Mouse (Mus musculus) right cerebral cortex, postnatal 36 days (tissue): Measurements from ENCODE around the gene Esrrg.

Experiments
- DNase-seq, 2 experiments: peaks; one replicate each; pipeline ENCODE4 v3.0.0; 2022; ENCODE audit warnings: low spot score in 2 of 2, mixed read lengths in 1 of 2

The Esrrg gene

DNA sequence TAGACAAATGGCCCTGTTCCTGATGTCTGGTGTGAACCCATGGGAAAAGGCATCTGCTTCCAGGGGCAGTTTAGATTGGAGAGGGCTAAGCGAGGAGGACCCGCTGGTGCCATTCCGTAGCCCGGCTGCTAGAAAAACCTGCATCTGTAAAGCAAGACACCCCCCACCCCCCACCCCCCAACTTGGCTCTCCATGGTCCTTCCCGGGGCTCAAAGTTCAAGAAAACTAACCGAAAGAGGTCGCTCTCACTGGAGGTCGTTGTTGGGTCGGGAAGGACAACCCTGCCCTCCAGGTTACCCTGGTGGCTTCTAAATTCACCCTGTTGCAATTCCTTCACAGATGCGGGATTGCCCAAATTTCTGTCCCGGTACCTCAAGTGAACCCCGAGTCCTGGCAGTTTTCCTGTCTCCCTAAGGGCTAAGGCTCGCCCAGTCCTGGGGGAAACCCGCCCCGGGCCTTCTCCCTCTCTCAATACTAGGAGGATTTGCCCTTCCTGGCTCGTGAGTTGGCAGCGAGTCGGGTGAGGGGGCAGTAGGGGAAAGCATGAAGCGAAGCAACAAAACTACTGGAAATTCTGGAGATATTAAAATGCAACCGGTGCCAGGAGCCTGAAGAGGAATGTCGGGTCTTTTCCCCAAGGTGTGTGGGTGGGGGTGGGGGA is at the start of gene Esrrg:
Esrrg (plus strand) TSS at position 531 of the 661 bp plus-strand sequence.
- no peak for DNase-seq

DNA sequence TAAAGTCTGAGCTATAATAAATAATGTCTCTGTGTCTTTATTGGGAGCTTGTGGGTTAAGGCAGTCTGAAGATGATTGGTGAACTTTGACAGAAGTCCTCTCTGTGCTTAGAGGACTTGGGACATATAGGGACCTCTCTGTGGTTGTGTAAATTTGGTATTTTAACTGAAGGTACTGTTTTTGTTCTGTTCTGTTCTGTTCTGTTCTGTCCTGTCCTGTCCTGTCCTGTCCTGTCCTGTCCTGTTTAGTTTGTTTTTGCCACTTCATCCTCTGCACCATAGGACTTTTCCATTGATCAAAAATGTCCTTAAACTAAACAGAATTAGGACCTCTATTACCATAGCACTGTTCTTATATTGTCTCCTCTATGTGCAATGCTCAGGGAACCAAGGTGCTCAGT is 24.6 kb upstream of the Esrrg start:
- no peak for DNase-seq

- DNase-seq: no peak
Measured at GRCm38 (mm10) chr1:187586541-187587075, 22.0 kb upstream of the Esrrg start.

- no peak for DNase-seq
Measured at GRCm38 (mm10) chr1:187602942-187603341, 5.6 kb upstream of the Esrrg start.

- DNase-seq: no peak
Measured at GRCm38 (mm10) chr1:187604063-187604484, 4.5 kb upstream of the Esrrg start.

- DNase-seq: no peak
Measured at GRCm38 (mm10) chr1:187604691-187605310, 3.8 kb upstream of the Esrrg start.

- DNase-seq: no peak
Measured at GRCm38 (mm10) chr1:187605391-187606270, 3.0 kb upstream of the Esrrg start.

DNA sequence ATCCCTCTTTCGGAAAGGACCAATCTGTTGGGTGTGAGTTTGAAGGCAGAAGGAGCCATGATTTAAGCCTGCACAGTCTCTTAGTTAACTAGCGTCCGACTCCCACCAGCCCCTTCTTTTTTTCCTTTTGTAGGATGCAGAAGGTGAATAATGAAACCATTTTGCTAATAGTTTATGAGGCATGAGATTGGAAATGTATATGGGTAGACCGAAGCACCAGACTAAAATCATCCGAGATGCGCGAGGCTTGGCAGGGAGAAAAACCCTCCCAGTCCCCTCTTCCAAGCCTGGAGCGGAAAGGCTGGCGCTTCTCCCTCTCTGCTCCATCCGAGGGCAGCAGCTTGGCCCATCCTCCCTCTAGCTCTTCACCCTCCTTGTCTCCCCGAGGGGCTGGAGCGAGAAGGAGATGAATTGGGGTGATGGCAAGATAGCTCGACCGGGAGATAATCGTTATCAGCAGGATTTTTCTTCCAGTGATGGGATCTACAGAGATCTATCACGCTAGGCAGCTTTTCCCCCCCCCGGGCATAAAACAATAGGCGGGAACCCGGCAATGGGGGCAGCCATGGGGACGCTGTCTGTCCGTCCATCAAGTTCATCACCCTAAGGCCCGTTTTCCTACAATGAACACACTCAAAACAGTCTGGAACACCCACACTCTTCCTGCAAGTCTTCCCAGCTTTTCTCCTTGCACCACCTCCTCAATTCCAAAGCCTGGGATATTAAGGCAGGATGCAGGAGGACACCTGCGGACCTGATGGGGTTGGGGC is 2.1 kb upstream of the Esrrg start:
- DNase-seq: no peak

GRCm38 (mm10) chr1:187607065-187608047 is 1.2 kb upstream of the Esrrg start:
- DNase-seq: no peak

GRCm38 (mm10) chr1:187609021-187609852 is 646 bp downstream of the Esrrg start:
- DNase-seq: no peak

- DNase-seq: no peak
Measured at GRCm38 (mm10) chr1:187609853-187610230, 1.3 kb downstream of the Esrrg start.

DNA sequence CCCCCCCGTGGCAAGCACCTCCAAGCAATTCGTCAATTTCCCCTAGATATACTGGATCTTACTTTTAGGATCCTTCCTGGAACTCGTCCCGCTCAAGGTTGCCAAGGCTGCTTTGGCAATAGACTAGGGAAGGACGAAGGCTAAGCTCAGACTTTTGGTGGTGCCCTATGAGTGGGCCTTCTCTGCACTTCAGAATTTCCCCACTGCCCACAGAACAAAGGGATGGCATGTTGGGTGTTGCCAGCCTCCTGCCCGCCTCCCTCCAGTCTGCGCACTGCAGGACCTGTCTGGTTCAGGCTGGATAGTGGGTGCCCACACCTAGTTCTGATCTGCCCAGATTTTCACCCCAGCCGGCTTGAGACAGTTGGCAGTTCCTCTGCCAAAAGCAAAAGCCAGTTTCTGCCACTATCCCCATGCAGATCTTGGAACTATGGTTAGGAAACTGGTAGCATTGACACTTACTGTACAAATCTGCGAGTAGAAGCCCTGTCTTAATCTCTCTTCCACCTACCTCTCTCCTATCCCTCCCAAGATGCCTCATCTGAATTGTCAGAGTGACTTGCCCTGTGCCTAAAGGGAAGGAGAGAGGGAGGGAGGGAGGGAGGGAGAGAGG is 1.9 kb downstream of the Esrrg start:
- no peak for DNase-seq

DNA sequence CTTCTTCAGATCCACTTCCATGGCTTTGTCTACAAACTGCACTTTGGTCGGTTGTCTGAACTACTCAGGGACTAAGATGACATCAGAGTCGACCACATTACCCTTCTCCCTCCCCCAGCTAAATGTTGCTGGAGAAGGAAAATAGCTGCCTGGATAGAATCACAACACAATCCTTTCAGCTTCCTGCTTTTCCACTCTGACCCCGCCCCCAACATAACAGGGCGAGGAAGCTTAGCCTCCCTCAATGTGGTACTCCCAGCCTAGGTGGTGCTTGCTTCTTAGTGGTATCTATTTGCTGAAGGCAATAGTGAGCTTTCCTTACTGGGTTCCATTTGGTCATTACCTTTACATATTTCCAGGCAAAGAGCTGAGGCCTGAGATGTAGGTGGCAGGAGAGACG is 3.3 kb downstream of the Esrrg start:
- no peak for DNase-seq

DNA sequence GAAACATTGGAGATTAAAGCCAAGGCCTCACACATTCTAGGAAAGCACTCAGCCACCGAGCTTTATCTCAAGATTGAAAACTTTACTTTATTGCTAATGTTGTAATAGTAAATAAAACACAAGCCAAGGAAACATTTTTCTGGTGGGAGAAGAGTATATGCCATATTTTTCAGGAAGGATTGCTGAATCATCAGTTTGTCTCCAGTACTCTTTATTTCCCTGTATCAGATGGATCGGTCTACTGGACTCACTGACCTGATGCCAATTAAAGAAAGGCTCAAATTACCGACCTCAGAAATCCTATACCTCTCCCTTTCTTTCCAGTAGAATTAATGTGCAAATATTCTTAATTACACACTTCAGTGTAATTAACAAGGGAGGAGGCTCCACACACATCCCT is 4.7 kb downstream of the Esrrg start:
- no peak for DNase-seq

GRCm38 (mm10) chr1:187623981-187624380 is 15.4 kb downstream of the Esrrg start:
- DNase-seq: no peak

GRCm38 (mm10) chr1:187630361-187630760 is 21.8 kb downstream of the Esrrg start:
- no peak for DNase-seq

- no peak for DNase-seq
Measured at GRCm38 (mm10) chr1:187631486-187631885, 22.9 kb downstream of the Esrrg start.

DNA sequence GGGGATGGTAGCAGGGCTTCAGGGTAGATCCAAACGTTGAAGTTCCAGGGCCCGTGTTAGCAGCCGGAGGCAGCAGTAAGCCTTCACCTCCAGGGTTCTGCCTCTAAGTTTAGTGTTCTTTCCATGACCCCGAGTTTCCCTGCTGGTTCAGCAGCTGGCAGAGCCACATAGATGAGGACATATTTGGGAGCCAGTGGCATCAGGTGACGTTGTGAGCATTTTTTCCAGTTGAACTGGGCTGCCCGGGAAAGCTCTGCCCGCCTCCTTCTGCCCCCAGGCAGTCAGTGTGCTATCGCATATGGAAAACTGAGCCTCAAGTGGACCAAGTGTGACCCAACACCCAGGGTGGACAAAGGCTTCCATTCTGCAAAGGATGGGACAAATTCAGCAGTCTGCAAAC is 36.7 kb downstream of the Esrrg start:
- no peak for DNase-seq

- DNase-seq: no peak
Measured at GRCm38 (mm10) chr1:187648551-187648950, 40.0 kb downstream of the Esrrg start.
